Mouse (Mus musculus): ENCODE data around the gene Ankrd54. TPM values are rescaled to one million over a fixed set of nuclear protein-coding genes. Genes with fewer than 3 reads are reported as not detected.
"Not testable (repeated sequence)": the region's sequence is repeated elsewhere in the genome, so short reads cannot be mapped to it uniquely, and the experiment has no call there.

The Ankrd54 gene
- polyA plus RNA-seq, 1 experiment from 2014 or later: 59.7 TPM

DNA sequence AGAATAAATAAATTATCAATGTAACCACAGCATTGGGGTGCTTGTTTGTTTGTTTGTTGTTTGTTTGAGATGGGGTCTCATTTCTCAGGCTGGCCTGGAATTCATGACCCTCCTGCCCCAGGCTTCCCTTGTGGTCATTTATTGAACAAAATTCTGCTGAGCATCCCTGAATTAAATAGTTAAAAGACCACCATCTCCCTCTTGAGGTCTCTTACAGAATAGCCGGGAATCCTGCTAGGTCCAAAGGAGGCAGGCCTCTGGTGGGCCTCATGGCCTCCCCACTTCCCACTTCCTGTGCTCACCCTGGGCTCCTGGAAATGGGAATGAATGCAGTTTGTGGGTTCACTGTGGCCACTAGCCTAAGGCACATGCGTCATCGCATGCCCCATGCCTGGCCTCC is 43.8 kb downstream of the Ankrd54 start:
- Histone ChIP-seq H3K4me3 (ENCODE audit: low read depth, low read length) (no peak overlapping the region), H3K36me3 (ENCODE audit: control insufficient read depth, insufficient read depth, low read length) (no peaks in the 10 kb centered on the region), H3K4me2 (replicated peaks; ENCODE audit: low read depth, low read length) (no peak overlapping the region), H3K4me1 (replicated peaks; ENCODE audit: control insufficient read depth, insufficient read depth, low read length) (no peaks in the 10 kb centered on the region; the same call in 1 of the 2 replicates), H3K9me3 (ENCODE audit: control insufficient read depth, low read length) (no peaks in the 10 kb centered on the region), H3K27me3 (ENCODE audit: control insufficient read depth, insufficient read depth, low read length) (no peaks in the 10 kb centered on the region), H3K9ac (ENCODE audit: low read depth, low read length) (no peak overlapping the region), H3K27ac (ENCODE audit: low read depth, low read length) (no peak overlapping the region)
- ATAC-seq (ENCODE audit: low FRiP score): no peak
- peak; percentile 38 for DNase-seq (ENCODE audit: low spot score)
- 59% methylated on average over 3 of the region's 3 CpGs for WGBS

DNA sequence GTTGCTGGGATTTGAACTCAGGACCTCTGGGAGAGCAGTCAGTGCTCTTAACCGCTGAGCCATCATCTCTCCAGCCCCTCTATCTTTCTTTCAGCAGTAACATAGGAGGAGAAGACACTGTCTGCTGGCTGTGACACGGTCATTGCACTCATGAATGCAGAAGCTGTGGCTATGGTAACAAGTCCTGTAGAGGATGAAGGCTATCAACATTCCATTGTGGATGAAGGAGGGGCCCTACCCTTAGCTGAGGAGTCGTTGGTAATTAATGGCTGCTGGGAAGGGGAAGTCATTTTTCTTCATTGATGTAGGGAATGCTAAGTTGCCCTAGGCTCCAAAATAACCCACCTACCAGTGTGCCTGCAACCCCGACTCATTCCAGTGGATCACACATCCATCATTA is 44.5 kb downstream of the Ankrd54 start:
- 46% methylated on average over 4 of the region's 4 CpGs for WGBS
- 0 out of 2 replicates have a peak, but pooled peaks have one; percentile 40 for ATAC-seq (ENCODE audit: low FRiP score)

DNA sequence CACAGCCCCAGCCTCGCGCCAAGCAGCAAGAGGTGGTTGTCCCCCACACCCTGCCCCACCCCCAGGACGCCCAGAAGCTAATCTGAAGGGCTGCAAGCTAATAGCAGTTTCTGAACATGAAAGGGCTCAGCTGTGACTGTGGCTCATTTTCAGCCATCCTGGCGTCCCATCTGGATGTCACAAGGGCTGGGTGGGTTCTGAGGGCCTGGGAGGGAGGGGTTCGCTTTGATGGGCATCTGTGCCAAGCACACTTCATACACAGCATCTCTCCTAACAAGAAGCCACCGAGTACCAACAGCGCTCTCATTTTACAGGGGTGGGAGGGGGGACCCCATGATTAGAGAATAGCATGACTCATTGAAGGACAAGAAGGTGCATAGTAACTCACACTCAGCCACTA is 49.3 kb downstream of the Ankrd54 start:
- Histone ChIP-seq H3K9ac (ENCODE audit: low read depth, low read length) (no peak overlapping the region), H3K9me3 (ENCODE audit: control insufficient read depth, low read length) (no peaks in the 10 kb centered on the region), H3K4me1 (replicated peaks; ENCODE audit: control insufficient read depth, insufficient read depth, low read length) (peaks cover 10% of the 10 kb centered on the region), H3K4me2 (replicated peaks; ENCODE audit: low read depth, low read length) (no peak overlapping the region), H3K27me3 (ENCODE audit: control insufficient read depth, insufficient read depth, low read length) (no peaks in the 10 kb centered on the region), H3K27ac (ENCODE audit: low read depth, low read length) (no peak overlapping the region), H3K4me3 (ENCODE audit: low read depth, low read length) (no peak overlapping the region), H3K36me3 (ENCODE audit: control insufficient read depth, insufficient read depth, low read length) (no peaks in the 10 kb centered on the region)
- ATAC-seq (ENCODE audit: low FRiP score) (no peak), DNase-seq (ENCODE audit: low spot score) (peak; percentile 30)
- WGBS: 69% methylated on average over 7 of the region's 7 CpGs

More for the DNA sequence above, 44.5 kb downstream of the Ankrd54 start:
- no peak overlapping the region for H3K4me3 ChIP-seq (ENCODE audit: low read depth, low read length)
- no peaks in the 10 kb centered on the region for H3K9me3 ChIP-seq (ENCODE audit: control insufficient read depth, low read length)
- H3K27ac ChIP-seq (ENCODE audit: low read depth, low read length): no peak overlapping the region
- H3K4me1 ChIP-seq (replicated peaks; ENCODE audit: control insufficient read depth, insufficient read depth, low read length): peaks cover 1% of the 10 kb centered on the region; the same call in 1 of the 2 replicates
- no peaks in the 10 kb centered on the region for H3K27me3 ChIP-seq (ENCODE audit: control insufficient read depth, insufficient read depth, low read length)
- no peaks in the 10 kb centered on the region for H3K36me3 ChIP-seq (ENCODE audit: control insufficient read depth, insufficient read depth, low read length)
- no peak overlapping the region for H3K4me2 ChIP-seq (replicated peaks; ENCODE audit: low read depth, low read length)
- H3K9ac ChIP-seq (ENCODE audit: low read depth, low read length): no peak overlapping the region
- no peak for DNase-seq (ENCODE audit: low spot score)

DNA sequence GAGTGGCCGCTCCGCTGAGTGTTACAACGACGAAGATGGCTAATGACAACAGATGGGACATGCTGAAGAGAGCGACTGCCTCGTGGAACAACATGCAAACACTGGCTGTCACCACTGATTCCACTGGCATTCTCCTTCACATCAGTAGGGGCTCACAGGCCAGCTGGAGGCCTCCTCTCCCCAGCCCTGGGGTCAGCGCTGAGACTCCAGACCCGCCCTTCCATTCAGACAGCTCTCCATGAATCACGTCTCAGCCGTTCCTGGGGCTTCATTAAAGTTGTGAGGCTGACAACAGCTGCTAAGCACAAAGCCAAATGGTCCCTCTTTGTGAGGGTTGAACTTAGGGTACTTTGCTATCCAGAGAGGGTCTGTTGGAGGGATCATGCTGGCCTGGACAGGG is 51.1 kb downstream of the Ankrd54 start:
- no peaks in the 10 kb centered on the region for H3K36me3 ChIP-seq (ENCODE audit: control insufficient read depth, insufficient read depth, low read length)
- H3K27me3 ChIP-seq (ENCODE audit: control insufficient read depth, insufficient read depth, low read length): no peaks in the 10 kb centered on the region
- DNase-seq (ENCODE audit: low spot score): peak; percentile 43
- ATAC-seq (ENCODE audit: low FRiP score): peak; percentile 54
- no peaks in the 10 kb centered on the region for H3K9me3 ChIP-seq (ENCODE audit: control insufficient read depth, low read length)
- H3K4me2 ChIP-seq (replicated peaks; ENCODE audit: low read depth, low read length): no peak overlapping the region
- peaks cover 10% of the 10 kb centered on the region for H3K4me1 ChIP-seq (replicated peaks; ENCODE audit: control insufficient read depth, insufficient read depth, low read length)
- peak overlapping the region; percentile 71 for H3K27ac ChIP-seq (ENCODE audit: low read depth, low read length)
- 37% methylated on average over 10 of the region's 10 CpGs for WGBS
- H3K4me3 ChIP-seq (ENCODE audit: low read depth, low read length): no peak overlapping the region
- no peak overlapping the region for H3K9ac ChIP-seq (ENCODE audit: low read depth, low read length)

DNA sequence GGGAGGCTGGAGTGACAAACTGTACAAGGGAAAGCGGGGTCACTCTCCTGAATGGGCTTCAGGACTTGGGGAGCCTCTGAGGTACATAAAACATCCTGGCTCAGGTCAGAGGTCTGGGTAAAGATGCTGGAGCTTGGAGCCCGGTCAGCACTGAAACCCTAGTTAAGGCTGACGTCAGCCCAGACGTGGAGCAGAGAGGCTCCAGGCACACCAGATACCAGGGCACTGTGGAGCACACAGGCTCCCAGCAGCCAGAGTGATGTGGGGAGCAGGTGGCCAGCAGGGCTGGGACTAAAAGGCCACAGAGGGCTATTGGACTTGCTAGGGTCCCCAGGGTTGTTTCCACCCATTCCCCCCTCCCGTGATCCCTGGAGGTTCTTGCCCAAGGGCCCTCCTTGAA is 53.0 kb downstream of the Ankrd54 start:
- Histone ChIP-seq H3K4me3 (ENCODE audit: low read depth, low read length) (no peak overlapping the region), H3K9ac (ENCODE audit: low read depth, low read length) (no peak overlapping the region), H3K27ac (ENCODE audit: low read depth, low read length) (0 out of 2 replicates have a peak overlapping the region, but pooled peaks have one; percentile 18), H3K27me3 (ENCODE audit: control insufficient read depth, insufficient read depth, low read length) (no peaks in the 10 kb centered on the region), H3K4me2 (replicated peaks; ENCODE audit: low read depth, low read length) (no peak overlapping the region), H3K4me1 (replicated peaks; ENCODE audit: control insufficient read depth, insufficient read depth, low read length) (peaks cover 10% of the 10 kb centered on the region), H3K36me3 (ENCODE audit: control insufficient read depth, insufficient read depth, low read length) (0 out of 2 replicates have a peak, but pooled peaks cover 5% of the 10 kb centered on the region), H3K9me3 (ENCODE audit: control insufficient read depth, low read length) (no peaks in the 10 kb centered on the region)
- ATAC-seq (ENCODE audit: low FRiP score) (no peak), DNase-seq (ENCODE audit: low spot score) (peak; percentile 25)
- WGBS: 56% methylated on average over 5 of the region's 5 CpGs

DNA sequence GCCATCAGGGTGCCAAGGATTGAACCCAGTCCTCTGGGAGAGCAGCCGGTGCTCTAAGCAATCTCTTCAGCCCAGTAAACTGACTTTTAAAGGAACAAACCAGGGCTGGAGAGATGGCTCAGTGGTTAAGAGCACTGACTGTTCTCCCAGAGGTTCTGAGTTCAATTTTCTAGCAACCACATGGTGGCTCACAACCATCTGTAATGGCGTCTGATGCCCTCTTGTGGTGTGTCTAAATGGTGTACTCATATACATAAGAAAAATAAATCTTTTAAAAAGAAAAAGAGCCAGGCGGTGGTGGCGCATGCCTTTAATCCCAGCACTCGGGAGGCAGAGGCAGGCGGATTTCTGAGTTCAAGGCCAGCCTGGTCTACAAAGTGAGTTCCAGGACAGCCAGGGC is 54.9 kb downstream of the Ankrd54 start:
- H3K9me3 ChIP-seq (ENCODE audit: control insufficient read depth, low read length); ATAC-seq (ENCODE audit: low FRiP score); DNase-seq (ENCODE audit: low spot score); H3K9ac ChIP-seq (ENCODE audit: low read depth, low read length); H3K27ac ChIP-seq (ENCODE audit: low read depth, low read length); H3K4me1 ChIP-seq (replicated peaks; ENCODE audit: control insufficient read depth, insufficient read depth, low read length); H3K4me2 ChIP-seq (replicated peaks; ENCODE audit: low read depth, low read length); H3K27me3 ChIP-seq (ENCODE audit: control insufficient read depth, insufficient read depth, low read length); H3K36me3 ChIP-seq (ENCODE audit: control insufficient read depth, insufficient read depth, low read length); H3K4me3 ChIP-seq (ENCODE audit: low read depth, low read length): not testable (repeated sequence)
- WGBS: 93% methylated on average over 6 of the region's 6 CpGs

DNA sequence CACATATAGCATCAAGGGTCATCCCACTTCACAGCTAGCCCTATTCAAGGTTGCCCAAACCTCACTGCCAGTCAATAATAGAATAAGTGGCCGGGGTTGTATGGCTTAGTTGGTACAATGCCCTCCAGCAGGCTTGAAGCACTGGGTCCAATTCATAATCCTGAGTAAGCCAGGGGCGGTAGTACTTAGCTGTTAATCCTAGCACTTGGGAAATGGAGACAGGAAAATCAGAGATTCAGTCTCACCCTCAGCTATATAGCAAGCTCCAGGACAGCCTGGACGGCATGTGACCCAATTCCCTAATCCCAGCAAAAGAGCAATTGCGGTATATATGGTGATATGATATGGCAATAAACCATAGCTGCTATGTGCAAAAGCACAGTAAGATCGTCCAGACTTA is 55.6 kb downstream of the Ankrd54 start:
- Histone ChIP-seq H3K4me2 (replicated peaks; ENCODE audit: low read depth, low read length) (no peak overlapping the region), H3K4me1 (replicated peaks; ENCODE audit: control insufficient read depth, insufficient read depth, low read length) (peaks cover 9% of the 10 kb centered on the region; the same call in 1 of the 2 replicates), H3K27ac (ENCODE audit: low read depth, low read length) (no peak overlapping the region), H3K9me3 (ENCODE audit: control insufficient read depth, low read length) (no peaks in the 10 kb centered on the region), H3K27me3 (ENCODE audit: control insufficient read depth, insufficient read depth, low read length) (no peaks in the 10 kb centered on the region), H3K4me3 (ENCODE audit: low read depth, low read length) (no peak overlapping the region), H3K36me3 (ENCODE audit: control insufficient read depth, insufficient read depth, low read length) (0 out of 2 replicates have a peak, but pooled peaks cover 5% of the 10 kb centered on the region), H3K9ac (ENCODE audit: low read depth, low read length) (no peak overlapping the region)
- DNase-seq (ENCODE audit: low spot score): no peak
- no peak for ATAC-seq (ENCODE audit: low FRiP score)
- WGBS: 94% methylated on average over 5 of the region's 5 CpGs

DNA sequence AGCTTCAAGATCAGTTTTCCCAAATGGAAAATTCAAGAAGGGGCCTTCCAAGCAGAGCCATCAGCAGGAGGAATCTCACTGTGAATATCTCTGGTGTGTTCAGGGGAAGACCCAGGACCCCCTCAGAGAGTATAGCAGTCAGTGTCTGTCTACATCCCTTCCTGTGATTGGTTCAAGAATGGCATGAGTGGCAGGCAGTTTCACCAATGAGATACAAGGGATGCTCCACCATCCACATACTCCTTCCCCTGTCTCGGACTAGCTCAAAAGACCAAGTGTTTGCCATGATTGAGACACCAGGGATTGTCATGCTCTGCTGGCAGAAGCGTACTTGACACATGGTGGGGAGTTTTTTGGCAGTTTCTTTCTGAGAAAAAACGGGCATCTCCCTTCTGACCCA is 56.1 kb downstream of the Ankrd54 start:
- H3K4me2 ChIP-seq (replicated peaks; ENCODE audit: low read depth, low read length): no peak overlapping the region
- no peak overlapping the region for H3K9ac ChIP-seq (ENCODE audit: low read depth, low read length)
- no peaks in the 10 kb centered on the region for H3K27me3 ChIP-seq (ENCODE audit: control insufficient read depth, insufficient read depth, low read length)
- no peak overlapping the region for H3K4me3 ChIP-seq (ENCODE audit: low read depth, low read length)
- peak; percentile 25 for DNase-seq (ENCODE audit: low spot score)
- no peak for ATAC-seq (ENCODE audit: low FRiP score)
- 71% methylated on average over 3 of the region's 3 CpGs for WGBS
- H3K4me1 ChIP-seq (replicated peaks; ENCODE audit: control insufficient read depth, insufficient read depth, low read length): peaks cover 6% of the 10 kb centered on the region; the same call in 1 of the 2 replicates
- H3K9me3 ChIP-seq (ENCODE audit: control insufficient read depth, low read length): no peaks in the 10 kb centered on the region
- 0 out of 2 replicates have a peak, but pooled peaks cover 5% of the 10 kb centered on the region for H3K36me3 ChIP-seq (ENCODE audit: control insufficient read depth, insufficient read depth, low read length)
- no peak overlapping the region for H3K27ac ChIP-seq (ENCODE audit: low read depth, low read length)

DNA sequence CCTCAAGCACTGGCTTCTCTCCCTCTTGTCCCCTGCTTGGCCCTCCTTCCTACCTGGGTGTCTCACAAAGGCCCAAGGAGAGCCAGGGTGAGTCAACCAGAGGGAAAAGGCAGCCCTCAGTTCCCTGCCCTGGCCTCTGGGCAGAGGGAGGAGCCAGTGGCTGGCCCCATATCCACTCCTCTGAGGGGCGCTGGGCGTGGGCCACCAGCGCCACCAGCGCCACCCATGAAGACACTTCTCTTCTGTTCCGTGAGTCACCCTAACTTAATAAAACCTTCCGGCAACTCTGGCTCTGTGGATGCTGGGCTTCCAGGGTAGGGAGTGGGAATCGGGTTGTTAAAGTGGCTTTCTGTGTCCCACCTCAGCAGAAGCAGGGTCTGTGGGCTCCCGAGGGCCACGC is 57.1 kb downstream of the Ankrd54 start:
- H3K36me3 ChIP-seq (ENCODE audit: control insufficient read depth, insufficient read depth, low read length): 0 out of 2 replicates have a peak, but pooled peaks cover 5% of the 10 kb centered on the region
- no peak overlapping the region for H3K27ac ChIP-seq (ENCODE audit: low read depth, low read length)
- no peak overlapping the region for H3K4me2 ChIP-seq (replicated peaks; ENCODE audit: low read depth, low read length)
- WGBS: 83% methylated on average over 9 of the region's 9 CpGs
- 0 out of 2 replicates have a peak, but pooled peaks cover 3% of the 10 kb centered on the region for H3K4me1 ChIP-seq (replicated peaks; ENCODE audit: control insufficient read depth, insufficient read depth, low read length)
- ATAC-seq (ENCODE audit: low FRiP score) (no peak), DNase-seq (ENCODE audit: low spot score) (no peak)
- H3K4me3 ChIP-seq (ENCODE audit: low read depth, low read length): no peak overlapping the region
- H3K27me3 ChIP-seq (ENCODE audit: control insufficient read depth, insufficient read depth, low read length): no peaks in the 10 kb centered on the region
- H3K9ac ChIP-seq (ENCODE audit: low read depth, low read length): no peak overlapping the region
- no peaks in the 10 kb centered on the region for H3K9me3 ChIP-seq (ENCODE audit: control insufficient read depth, low read length)

Measured in hindbrain, embryonic 11.5 days (tissue).